Comparison of ENCODE assay signal across 8 mouse cellular contexts in genomic region chr14:25608618-25609017, GRCm38 (mm10).
A peak's percentile ranks its signal among the peaks of the same experiment; 100 is the strongest.
DNase-seq lines count a peak whose midpoint lies in the region; ATAC-seq and TF ChIP-seq lines count a peak whose summit lies in the region.

No protein-coding gene starts in this region.

- TF ChIP-seq POLR2A in spleen, adult 2 months (IDR thresholded peaks at IDR 0.05; ENCODE audit: low read depth, low read length), result no peak

- intact Hi-C loops in gastrocnemius, postnatal 14 days (cut with DNase I; ENCODE audit: low total_unique reads), result no loop called here

- DNase-seq in CD4-positive, CD25-positive, alpha-beta regulatory T cell, adult 2 months (ENCODE audit: low read depth, low spot score), result peak; percentile 33
- peak in 1 of 2 experiments; percentile 23 for DNase-seq in spleen, adult 2 months (ENCODE audit: low read depth in 1 of 2, low spot score in 2 of 2)
- no peak for DNase-seq in spleen, adult 12 weeks (ENCODE audit: low spot score)
- DNase-seq in embryo, embryonic 10 days (ENCODE audit: low spot score), result no peak
- DNase-seq in gastrocnemius, postnatal 14 days, result no peak
- DNase-seq in frontal cortex, postnatal 36 days (ENCODE audit: low spot score in 2 of 2), result no peak

- H3K27ac ChIP-seq in spleen, adult 2 months (ENCODE audit: insufficient read depth, low read length), result peak overlapping the region; percentile 68
- peak overlapping the region; percentile 60 for H3K27ac ChIP-seq in macrophage

- TF ChIP-seq CTCF in spleen, adult 2 months (IDR thresholded peaks at IDR 0.05; ENCODE audit: extremely low read depth, insufficient read depth, insufficient read length, insufficient replicate concordance), result no peak

- H3K36me3 ChIP-seq in spleen, adult 2 months (ENCODE audit: control insufficient read depth, insufficient read depth, low read length), result no peaks in the 10 kb centered on the region
- H3K36me3 ChIP-seq in macrophage (ENCODE audit: inconsistent target), result peaks cover 3% of the 10 kb centered on the region; the same call in 1 of the 2 replicates

- peaks cover 25% of the 10 kb centered on the region; the same call in 1 of the 2 replicates for H3K4me1 ChIP-seq in spleen, adult 2 months (ENCODE audit: control insufficient read depth, insufficient read depth, insufficient read length)

- no peaks in the 10 kb centered on the region for H3K27me3 ChIP-seq in spleen, adult 2 months (ENCODE audit: control insufficient read depth, insufficient read depth, low read length)

- ATAC-seq in CD4-positive, CD25-positive, alpha-beta regulatory T cell, adult 4 months, result no peak

- peaks cover 70% of the 10 kb centered on the region for H3K79me2 ChIP-seq in macrophage (ENCODE audit: inconsistent target)

- H3K4me3 ChIP-seq in spleen, adult 2 months (ENCODE audit: extremely low read depth, insufficient read depth, insufficient read length), result peak overlapping the region; percentile 67
- peak overlapping the region; percentile 6; the same call in 1 of the 2 replicates for H3K4me3 ChIP-seq in macrophage (ENCODE audit: inconsistent target)

- 14% methylated on average over 4 of the region's 4 CpGs for WGBS in spleen, adult 2 months
- 38% methylated on average over 4 of the region's 4 CpGs for WGBS in macrophage (ENCODE audit: missing documents)
